Mouse (Mus musculus) adrenal gland, postnatal 14 days (tissue): ENCODE measurements around the gene Cygb. TPM values are rescaled to one million over a fixed set of nuclear protein-coding genes. Genes with fewer than 3 reads are reported as not detected.
"Not testable (repeated sequence)": the region's sequence is repeated elsewhere in the genome, so short reads cannot be mapped to it uniquely, and the experiment has no call there.

Experiments
- DNase-seq: peaks from one replicate; pipeline ENCODE4 v3.0.0; 2021; ENCODE audit warnings: mixed read lengths
- total RNA-seq: library from RNA; stranded (reverse); gene quantifications from 2 replicates; pipeline ENCODE4 v1.2.3, GENCODE M21; 2021

Cygb gene
- total RNA-seq, 1 experiment from 2014 or later: 30.9 TPM

GRCm38 (mm10) chr11:116641731-116642130, 12.4 kb downstream of the Cygb start:
- no peak for DNase-seq

- peak; percentile 79 for DNase-seq
Measured at GRCm38 (mm10) chr11:116641168-116641567, 12.9 kb downstream of the Cygb start.

GRCm38 (mm10) chr11:116636607-116637006, 17.5 kb downstream of the Cygb start:
- DNase-seq: not testable (repeated sequence)

- no peak for DNase-seq
Measured at GRCm38 (mm10) chr11:116632962-116633361, 21.2 kb downstream of the Cygb start.

GRCm38 (mm10) chr11:116630171-116630965, 23.7 kb downstream of the Cygb start:
- DNase-seq: no peak

- DNase-seq: no peak
Measured at GRCm38 (mm10) chr11:116629472-116629871, 24.6 kb downstream of the Cygb start.

- peak; percentile 92 for DNase-seq
Measured at GRCm38 (mm10) chr11:116628712-116629111, 25.4 kb downstream of the Cygb start.

- DNase-seq: peak; percentile 63
Measured at GRCm38 (mm10) chr11:116627072-116628020, 26.8 kb downstream of the Cygb start.

GRCm38 (mm10) chr11:116626299-116627071, 27.6 kb downstream of the Cygb start, which contains the start of gene Rhbdf2:
Rhbdf2 (minus strand) TSS chr11:116627019.
- DNase-seq: no peak

- peak; percentile 75 for DNase-seq
Measured at GRCm38 (mm10) chr11:116625081-116626000, 28.8 kb downstream of the Cygb start.

- peak; percentile 93 for DNase-seq
Measured at GRCm38 (mm10) chr11:116624131-116624832, 29.8 kb downstream of the Cygb start.

- DNase-seq: peak; percentile 52
Measured at GRCm38 (mm10) chr11:116623281-116624124, 30.6 kb downstream of the Cygb start.

GRCm38 (mm10) chr11:116621258-116621704, 32.8 kb downstream of the Cygb start:
- DNase-seq: peak; percentile 96

- DNase-seq: no peak
Measured at GRCm38 (mm10) chr11:116620559-116621253, 33.4 kb downstream of the Cygb start.

- DNase-seq: no peak
Measured at GRCm38 (mm10) chr11:116620073-116620472, 34.0 kb downstream of the Cygb start.

- DNase-seq: no peak
Measured at GRCm38 (mm10) chr11:116619561-116619960, 34.6 kb downstream of the Cygb start.

- DNase-seq: no peak
Measured at GRCm38 (mm10) chr11:116619156-116619555, 35.0 kb downstream of the Cygb start.

GRCm38 (mm10) chr11:116618666-116619065, 35.4 kb downstream of the Cygb start:
- no peak for DNase-seq

- peak; percentile 56 for DNase-seq
Measured at GRCm38 (mm10) chr11:116617641-116618040, 36.5 kb downstream of the Cygb start.
